Mouse (Mus musculus) ES-Bruce4 (cell line): ENCODE data around the gene Myh2.

Source experiments
- EP300 ChIP-seq: IDR thresholded peaks from 2 replicates; pipeline ENCODE4 v1.6.1; 2011; ENCODE audit warnings: low read depth, low read length; ENCODE audit not compliant: insufficient read depth
- POLR2A ChIP-seq: IDR thresholded peaks from one replicate; pipeline ENCODE4 v1.8.1; 2011; ENCODE audit warnings: low read length; ENCODE audit not compliant: insufficient read depth

- TF ChIP-seq EP300 (no peak), POLR2A (no peak)
Measured at GRCm38 (mm10) chr11:67148286-67149012, 22.4 kb upstream of the Myh2 start.
